Mouse (Mus musculus): ENCODE measurements at regions not wholly inside any gene's neighbourhood (a gene's known extent, or its start where the extent isn't known, plus 50 kb on each side); places are given as distances from the start of the nearest gene placed in this dataset.

- Histone ChIP-seq H3K4me1 (replicated peaks; ENCODE audit: insufficient read depth, low read length) (no peaks in the 10 kb centered on the region), H3K4me3 (replicated peaks; ENCODE audit: low read depth, low read length) (no peak overlapping the region), H3K27me3 (ENCODE audit: insufficient read depth, low read length) (no peaks in the 10 kb centered on the region), H3K36me3 (ENCODE audit: insufficient read depth, low read length) (no peaks in the 10 kb centered on the region), H3K9ac (ENCODE audit: low read depth, low read length) (no peak overlapping the region), H3K27ac (no peak overlapping the region), H3K9me3 (replicated peaks; ENCODE audit: low read length) (no peaks in the 10 kb centered on the region), H3K4me2 (ENCODE audit: low read length) (no peak overlapping the region)
- ATAC-seq (replicated peaks; ENCODE audit: low FRiP score, low read depth) (no peak), DNase-seq (ENCODE audit: low spot score) (no peak)
- TF ChIP-seq CTCF (IDR thresholded peaks at IDR 0.05; ENCODE audit: low read depth): no peak
- 89% methylated on average over 4 of the region's 4 CpGs for WGBS
Measured at GRCm38 (mm10) chr16:75332853-75333252, 253.0 kb downstream of the Lipi start.

- DNase-seq (ENCODE audit: low spot score) (peak; percentile 65), ATAC-seq (replicated peaks; ENCODE audit: low FRiP score, low read depth) (no peak)
- WGBS: 79% methylated on average over 1 of the region's 1 CpGs
Measured at GRCm38 (mm10) chr16:75325296-75325695, 260.6 kb downstream of the Lipi start.

GRCm38 (mm10) chr16:75304743-75305142, 281.1 kb downstream of the Lipi start:
- H3K4me3 ChIP-seq (replicated peaks; ENCODE audit: low read depth, low read length): no peak overlapping the region
- H3K27me3 ChIP-seq (ENCODE audit: insufficient read depth, low read length): no peaks in the 10 kb centered on the region
- H3K36me3 ChIP-seq (ENCODE audit: insufficient read depth, low read length): no peaks in the 10 kb centered on the region
- 72% methylated on average over 4 of the region's 4 CpGs for WGBS
- ATAC-seq (replicated peaks; ENCODE audit: low FRiP score, low read depth) (no peak), DNase-seq (ENCODE audit: low spot score) (no peak)
- no peak overlapping the region for H3K27ac ChIP-seq
- TF ChIP-seq CTCF (IDR thresholded peaks at IDR 0.05; ENCODE audit: low read depth): no peak
- H3K9me3 ChIP-seq (replicated peaks; ENCODE audit: low read length): no peaks in the 10 kb centered on the region
- H3K9ac ChIP-seq (ENCODE audit: low read depth, low read length): no peak overlapping the region
- H3K4me1 ChIP-seq (replicated peaks; ENCODE audit: insufficient read depth, low read length): no peaks in the 10 kb centered on the region
- no peak overlapping the region for H3K4me2 ChIP-seq (ENCODE audit: low read length)

More at GRCm38 (mm10) chr16:75325296-75325695, 260.6 kb downstream of the Lipi start:
- H3K27ac ChIP-seq: no peak overlapping the region
- no peak overlapping the region for H3K9ac ChIP-seq (ENCODE audit: low read depth, low read length)
- no peaks in the 10 kb centered on the region for H3K36me3 ChIP-seq (ENCODE audit: insufficient read depth, low read length)
- no peaks in the 10 kb centered on the region for H3K27me3 ChIP-seq (ENCODE audit: insufficient read depth, low read length)
- H3K4me1 ChIP-seq (replicated peaks; ENCODE audit: insufficient read depth, low read length): no peaks in the 10 kb centered on the region
- peak; percentile 60 for TF ChIP-seq CTCF (IDR thresholded peaks at IDR 0.05; ENCODE audit: low read depth)
- H3K4me2 ChIP-seq (ENCODE audit: low read length): no peak overlapping the region
- no peak overlapping the region for H3K4me3 ChIP-seq (replicated peaks; ENCODE audit: low read depth, low read length)
- H3K9me3 ChIP-seq (replicated peaks; ENCODE audit: low read length): no peaks in the 10 kb centered on the region

- no peak overlapping the region for H3K9ac ChIP-seq (ENCODE audit: low read depth, low read length)
- no peaks in the 10 kb centered on the region for H3K4me1 ChIP-seq (replicated peaks; ENCODE audit: insufficient read depth, low read length)
- no peak overlapping the region for H3K4me2 ChIP-seq (ENCODE audit: low read length)
- no peak overlapping the region for H3K4me3 ChIP-seq (replicated peaks; ENCODE audit: low read depth, low read length)
- no peaks in the 10 kb centered on the region for H3K36me3 ChIP-seq (ENCODE audit: insufficient read depth, low read length)
- DNase-seq (ENCODE audit: low spot score): no peak
- H3K27me3 ChIP-seq (ENCODE audit: insufficient read depth, low read length): no peaks in the 10 kb centered on the region
- no peak overlapping the region for H3K27ac ChIP-seq
- ATAC-seq (replicated peaks; ENCODE audit: low FRiP score, low read depth): no peak
- TF ChIP-seq CTCF (IDR thresholded peaks at IDR 0.05; ENCODE audit: low read depth): no peak
- H3K9me3 ChIP-seq (replicated peaks; ENCODE audit: low read length): no peaks in the 10 kb centered on the region
- WGBS: 94% methylated on average over 3 of the region's 3 CpGs
Measured at GRCm38 (mm10) chr16:75297416-75297815, 288.4 kb downstream of the Lipi start.

- Histone ChIP-seq H3K4me3 (replicated peaks; ENCODE audit: low read depth, low read length) (no peak overlapping the region), H3K4me1 (replicated peaks; ENCODE audit: insufficient read depth, low read length) (no peaks in the 10 kb centered on the region), H3K27ac (no peak overlapping the region), H3K27me3 (ENCODE audit: insufficient read depth, low read length) (no peaks in the 10 kb centered on the region), H3K36me3 (ENCODE audit: insufficient read depth, low read length) (no peaks in the 10 kb centered on the region), H3K4me2 (ENCODE audit: low read length) (no peak overlapping the region), H3K9me3 (replicated peaks; ENCODE audit: low read length) (no peaks in the 10 kb centered on the region), H3K9ac (ENCODE audit: low read depth, low read length) (no peak overlapping the region)
- WGBS: 48% methylated on average over 9 of the region's 9 CpGs
- ATAC-seq (replicated peaks; ENCODE audit: low FRiP score, low read depth): no peak
- no peak for TF ChIP-seq CTCF (IDR thresholded peaks at IDR 0.05; ENCODE audit: low read depth)
- DNase-seq (ENCODE audit: low spot score): peak; percentile 7
Measured at GRCm38 (mm10) chr16:75292736-75293428, 293.0 kb downstream of the Lipi start.

- WGBS: 38% methylated on average over 4 of the region's 4 CpGs
- H3K4me2 ChIP-seq (ENCODE audit: low read length): no peak overlapping the region
- no peak for ATAC-seq (replicated peaks; ENCODE audit: low FRiP score, low read depth)
- H3K27ac ChIP-seq: no peak overlapping the region
- no peak overlapping the region for H3K9ac ChIP-seq (ENCODE audit: low read depth, low read length)
- H3K36me3 ChIP-seq (ENCODE audit: insufficient read depth, low read length): no peaks in the 10 kb centered on the region
- no peaks in the 10 kb centered on the region for H3K9me3 ChIP-seq (replicated peaks; ENCODE audit: low read length)
- H3K27me3 ChIP-seq (ENCODE audit: insufficient read depth, low read length): no peaks in the 10 kb centered on the region
- peak; percentile 51 for DNase-seq (ENCODE audit: low spot score)
- no peak overlapping the region for H3K4me3 ChIP-seq (replicated peaks; ENCODE audit: low read depth, low read length)
- TF ChIP-seq CTCF (IDR thresholded peaks at IDR 0.05; ENCODE audit: low read depth): peak; percentile 69
- H3K4me1 ChIP-seq (replicated peaks; ENCODE audit: insufficient read depth, low read length): no peaks in the 10 kb centered on the region
Measured at GRCm38 (mm10) chr16:75291194-75291593, 294.7 kb downstream of the Lipi start.

- Histone ChIP-seq H3K4me2 (ENCODE audit: low read length) (no peak overlapping the region), H3K9me3 (replicated peaks; ENCODE audit: low read length) (no peaks in the 10 kb centered on the region), H3K36me3 (ENCODE audit: insufficient read depth, low read length) (no peaks in the 10 kb centered on the region), H3K9ac (ENCODE audit: low read depth, low read length) (no peak overlapping the region), H3K27ac (no peak overlapping the region), H3K4me3 (replicated peaks; ENCODE audit: low read depth, low read length) (no peak overlapping the region), H3K27me3 (ENCODE audit: insufficient read depth, low read length) (no peaks in the 10 kb centered on the region), H3K4me1 (replicated peaks; ENCODE audit: insufficient read depth, low read length) (no peaks in the 10 kb centered on the region)
- 85% methylated on average over 1 of the region's 1 CpGs for WGBS
- no peak for DNase-seq (ENCODE audit: low spot score)
- no peak for ATAC-seq (replicated peaks; ENCODE audit: low FRiP score, low read depth)
- TF ChIP-seq CTCF (IDR thresholded peaks at IDR 0.05; ENCODE audit: low read depth): no peak
Measured at GRCm38 (mm10) chr16:75287150-75287549, 298.7 kb downstream of the Lipi start.

Data from kidney, postnatal 0 days (tissue).